27 mouse cellular contexts compared by ENCODE assay signal in the genomic region with DNA sequence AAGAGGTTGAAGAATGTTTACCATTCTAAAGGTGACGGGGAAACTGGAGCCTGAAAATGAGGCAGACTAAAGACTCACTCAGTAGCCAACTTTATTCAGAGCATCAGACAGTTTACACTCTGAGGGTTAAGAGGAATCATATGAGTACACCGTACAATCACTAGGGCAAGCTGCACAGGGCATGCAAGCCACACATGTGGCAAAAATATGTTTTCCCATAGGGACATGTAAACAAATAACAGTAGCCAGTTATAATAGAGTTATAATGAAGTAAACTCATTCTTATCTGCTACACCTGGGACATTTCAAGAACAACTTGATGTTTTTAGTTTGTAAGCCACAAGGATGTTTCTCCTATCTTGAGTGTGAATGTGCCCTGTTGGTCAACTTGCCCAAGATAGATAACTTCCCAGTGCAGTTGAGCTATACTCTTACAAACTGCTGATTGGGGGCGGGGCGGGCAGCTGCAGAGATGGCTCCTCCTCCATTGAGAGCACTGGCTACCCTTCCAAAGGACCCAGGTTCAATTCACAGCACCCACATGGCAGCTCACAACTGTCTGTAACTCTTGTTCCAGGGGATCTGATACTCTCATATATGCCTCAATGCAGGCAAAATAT. TPM values are rescaled to one million over a fixed set of nuclear protein-coding genes. Genes with fewer than 3 reads are reported as not detected.
"Had no signal": no experiment of that assay in that cellular context is flagged by ENCODE, and none has a peak within 500 bp of the region (broad histone marks: within the 10 kb centered on the region; RNA-seq: fewer than 3 reads in every experiment).

No protein-coding gene starts in this region.

- H3K36me3 ChIP-seq: limb, embryonic 10.5 days; limb, embryonic 13.5 days; midbrain, embryonic 12.5 days; midbrain, embryonic 15.5 days; neural tube, embryonic 12.5 days; neural tube, embryonic 15.5 days had no signal

- ATAC-seq: intestine, embryonic 16.5 days; lung, postnatal 0 days; midbrain, embryonic 15.5 days had no signal

- H3K9ac ChIP-seq: limb, embryonic 13.5 days; lung, embryonic 14.5 days; midbrain, embryonic 12.5 days; midbrain, embryonic 15.5 days; neural tube, embryonic 12.5 days; neural tube, embryonic 15.5 days had no signal

- H3K4me2 ChIP-seq: limb, embryonic 13.5 days; lung, embryonic 14.5 days; midbrain, embryonic 12.5 days; midbrain, embryonic 15.5 days; neural tube, embryonic 12.5 days; neural tube, embryonic 15.5 days had no signal

- H3K4me3 ChIP-seq: limb, embryonic 10.5 days; limb, embryonic 13.5 days; midbrain, embryonic 12.5 days; midbrain, embryonic 15.5 days; neural tube, embryonic 12.5 days; neural tube, embryonic 15.5 days had no signal

- H3K9me3 ChIP-seq: limb, embryonic 10.5 days; limb, embryonic 13.5 days; midbrain, embryonic 12.5 days; midbrain, embryonic 15.5 days; neural tube, embryonic 12.5 days; neural tube, embryonic 15.5 days had no signal

- DNase-seq: kidney, adult 18-20 months; kidney, adult 9 months; kidney, postnatal 14 days; kidney, postnatal 4 days; layer of hippocampus, adult 9-11 months; lung, embryonic 14.5 days; right cerebral cortex, adult 18-20 months; right cerebral cortex, postnatal 14 days; spleen, adult 18-20 months; thymus, adult 18-20 months; thymus, postnatal 36 days had no signal

- H3K27ac ChIP-seq: limb, embryonic 10.5 days; limb, embryonic 13.5 days; midbrain, embryonic 12.5 days; midbrain, embryonic 15.5 days; neural tube, embryonic 12.5 days; neural tube, embryonic 15.5 days had no signal

- H3K27me3 ChIP-seq: limb, embryonic 13.5 days; midbrain, embryonic 12.5 days; midbrain, embryonic 15.5 days; neural tube, embryonic 12.5 days; neural tube, embryonic 15.5 days had no signal

- H3K4me1 ChIP-seq: limb, embryonic 10.5 days; limb, embryonic 13.5 days; midbrain, embryonic 12.5 days; midbrain, embryonic 15.5 days; neural tube, embryonic 12.5 days; neural tube, embryonic 15.5 days had no signal

RNA-seq across cellular contexts. Expression of a gene that starts 8.4 kb away (rescaled TPM):
- total RNA-seq: liver, adult 2 months had no signal
- polyA plus RNA-seq: kidney, embryonic 16.5 days; limb, embryonic 10.5 days; limb, embryonic 13.5 days; liver, adult 2 months; liver, embryonic 16.5 days; lung, embryonic 14.5 days; lung, postnatal 0 days; midbrain, embryonic 12.5 days; stomach, embryonic 16.5 days; testis, adult 2 months had no signal

RNA-seq across cellular contexts. Expression of a gene that starts 25.5 kb away (rescaled TPM):
- polyA plus RNA-seq: lung, postnatal 0 days; testis, adult 2 months; urinary bladder, adult 2 months had no signal

RNA-seq across cellular contexts. Expression of a gene that starts 38.7 kb away (rescaled TPM):
- total RNA-seq: layer of hippocampus, postnatal 25 days; left cerebral cortex, postnatal 25 days; liver, adult 2 months had no signal
- polyA plus RNA-seq: intestine, embryonic 16.5 days; kidney, embryonic 16.5 days; limb, embryonic 10.5 days; limb, embryonic 13.5 days; liver, adult 2 months; liver, embryonic 16.5 days; lung, embryonic 14.5 days; lung, postnatal 0 days; midbrain, embryonic 12.5 days; midbrain, embryonic 15.5 days; neural tube, embryonic 12.5 days; neural tube, embryonic 15.5 days; stomach, embryonic 16.5 days; testis, adult 2 months; urinary bladder, adult 2 months had no signal
